Mouse (Mus musculus): ENCODE results near the gene Prkcb. TPM values are rescaled to one million over a fixed set of nuclear protein-coding genes. Genes with fewer than 3 reads are reported as not detected.

Prkcb gene
- polyA plus RNA-seq, 1 experiment from 2014 or later = 5.6 TPM

- Histone ChIP-seq H3K4me3 (no peak overlapping the region), H3K9me3 (no peaks in the 10 kb centered on the region), H3K36me3 (no peaks in the 10 kb centered on the region), H3K4me2 (replicated peaks) (no peak overlapping the region), H3K27ac (no peak overlapping the region), H3K4me1 (peaks cover 5% of the 10 kb centered on the region; the same call in 1 of the 2 replicates), H3K27me3 (peaks cover 12% of the 10 kb centered on the region), H3K9ac (no peak overlapping the region)
- WGBS = 53% methylated on average over 5 of the region's 5 CpGs
- no peak for ATAC-seq (ENCODE audit: insufficient number of reproducible peaks, insufficient read depth, low FRiP score, low TSS enrichment)
These were observed 384.4 kb downstream of the Prkcb start for GRCm38 (mm10) chr7:122672981-122673380.

- 84% methylated on average over 7 of the region's 7 CpGs for WGBS
- H3K36me3 ChIP-seq = no peaks in the 10 kb centered on the region
- no peak overlapping the region for H3K9ac ChIP-seq
- H3K4me2 ChIP-seq (replicated peaks) = no peak overlapping the region
- peaks cover 12% of the 10 kb centered on the region for H3K27me3 ChIP-seq
- H3K9me3 ChIP-seq = no peaks in the 10 kb centered on the region
- H3K4me3 ChIP-seq = no peak overlapping the region
- no peak overlapping the region for H3K27ac ChIP-seq
- H3K4me1 ChIP-seq = peaks cover 5% of the 10 kb centered on the region; the same call in 1 of the 2 replicates
- ATAC-seq (ENCODE audit: insufficient number of reproducible peaks, insufficient read depth, low FRiP score, low TSS enrichment) = no peak
These were observed 386.7 kb downstream of the Prkcb start for GRCm38 (mm10) chr7:122675207-122675606.

Other genes starting within 250 kb of the Prkcb start
- gene Ubfd1, start 221.6 kb upstream of the Prkcb start, polyA plus RNA-seq (2016; fragmentation: Nextera tagmentation; extraction: Ambion mirVana) = 103 and 105 TPM in 2 replicates
- 16.6 and 17.9 TPM in 2 replicates for gene Ears2, start 221.5 kb upstream of the Prkcb start, polyA plus RNA-seq (2016; fragmentation: Nextera tagmentation; extraction: Ambion mirVana)
- 633 and 655 TPM in 2 replicates for gene Ndufab1, start 186.9 kb upstream of the Prkcb start, polyA plus RNA-seq (2016; fragmentation: Nextera tagmentation; extraction: Ambion mirVana)
- 18.5 and 19.1 TPM in 2 replicates for gene Palb2, start 155.8 kb upstream of the Prkcb start, polyA plus RNA-seq (2016; fragmentation: Nextera tagmentation; extraction: Ambion mirVana)
- 118 and 121 TPM in 2 replicates for gene Dctn5, start 155.7 kb upstream of the Prkcb start, polyA plus RNA-seq (2016; fragmentation: Nextera tagmentation; extraction: Ambion mirVana)
- gene Plk1, start 129.3 kb upstream of the Prkcb start, polyA plus RNA-seq (2016; fragmentation: Nextera tagmentation; extraction: Ambion mirVana) = 140 and 141 TPM in 2 replicates
- gene Ern2, start 102.5 kb upstream of the Prkcb start, polyA plus RNA-seq (2016; fragmentation: Nextera tagmentation; extraction: Ambion mirVana) = not detected in 2 replicates
- gene Chp2, start 69.3 kb upstream of the Prkcb start, polyA plus RNA-seq (2016; fragmentation: Nextera tagmentation; extraction: Ambion mirVana) = 0.27 TPM in 1 of 2 replicates, not detected in the other

All from embryonic facial prominence, embryonic 12.5 days (tissue).